Mouse (Mus musculus): ENCODE measurements around the gene Gm7694. TPM values are rescaled to one million over a fixed set of nuclear protein-coding genes. Genes with fewer than 3 reads are reported as not detected.

Gm7694 gene
- polyA plus RNA-seq, 1 experiment from 2014 or later: 4.8 TPM

- no peaks in the 10 kb centered on the region for H3K27me3 ChIP-seq (ENCODE audit: control insufficient read depth, insufficient read depth, low read length)
- H3K4me1 ChIP-seq (ENCODE audit: control insufficient read depth, insufficient read depth, low read length): no peaks in the 10 kb centered on the region
- ATAC-seq (ENCODE audit: insufficient read depth, low FRiP score): peak; percentile 44; the same call in 1 of the 2 replicates
- H3K9me3 ChIP-seq (replicated peaks; ENCODE audit: control insufficient read depth, low read length): no peaks in the 10 kb centered on the region
- H3K9ac ChIP-seq (ENCODE audit: low read length): peak overlapping the region; percentile 82
- peak overlapping the region; percentile 69 for H3K4me2 ChIP-seq (ENCODE audit: low read depth, low read length)
- H3K4me3 ChIP-seq (replicated peaks; ENCODE audit: low read length): peak overlapping the region; percentile 63
- 26% methylated on average over 30 of the region's 30 CpGs for WGBS
- H3K36me3 ChIP-seq (ENCODE audit: control insufficient read depth, insufficient read depth, low read length): no peaks in the 10 kb centered on the region
- H3K27ac ChIP-seq (ENCODE audit: low read length): no peak overlapping the region
Observed at GRCm38 (mm10) chr1:170254893-170255559, 51.1 kb downstream of the Gm7694 start.

Other genes with a start within 250 kb of the Gm7694 start
- gene Ddr2, start 195.6 kb downstream of the Gm7694 start, polyA plus RNA-seq (2015; fragmentation: Nextera tagmentation; extraction: Ambion mirVana): 57.1 and 60.3 TPM in 2 replicates
- 58.9 and 64.0 TPM in 2 replicates for gene Uap1, start 131.4 kb downstream of the Gm7694 start, polyA plus RNA-seq (2015; fragmentation: Nextera tagmentation; extraction: Ambion mirVana)
- 7.3 and 7.8 TPM in 2 replicates for gene Uhmk1, start 90.9 kb downstream of the Gm7694 start, polyA plus RNA-seq (2015; fragmentation: Nextera tagmentation; extraction: Ambion mirVana)
- gene Sh2d1b2, start 73.6 kb downstream of the Gm7694 start, polyA plus RNA-seq (2015; fragmentation: Nextera tagmentation; extraction: Ambion mirVana): not detected in 2 replicates
- gene Sh2d1b1, start 29.0 kb downstream of the Gm7694 start, polyA plus RNA-seq (2015; fragmentation: Nextera tagmentation; extraction: Ambion mirVana): 0.12 and 0.43 TPM in 2 replicates
- 1.1 and 2.0 TPM in 2 replicates for gene Spata46, start 2.5 kb upstream of the Gm7694 start, polyA plus RNA-seq (2015; fragmentation: Nextera tagmentation; extraction: Ambion mirVana)